Mouse (Mus musculus) liver, postnatal 0 days (tissue): ENCODE data around the gene Specc1.

Source experiments
- CTCF ChIP-seq: sonication (generic); IDR thresholded peaks from 2 replicates; pipeline ENCODE4 v1.5.1; 2016; ENCODE audit warnings: antibody characterized with exemption, low read depth
- EP300 ChIP-seq: IDR thresholded peaks from 2 replicates; pipeline ENCODE4 v1.6.1; 2016; ENCODE audit warnings: antibody characterized with exemption, low read depth, mild to moderate bottlenecking

- no peak for TF ChIP-seq CTCF
- no peak for TF ChIP-seq EP300
Observed at GRCm38 (mm10) chr11:62243871-62244270, 287.3 kb downstream of the Specc1 start.
